Mouse (Mus musculus): ENCODE results near the gene Smox. TPM values are rescaled to one million over a fixed set of nuclear protein-coding genes. Genes with fewer than 3 reads are reported as not detected.

The Smox gene
- polyA plus RNA-seq, 1 experiment from 2014 or later = 21.2 TPM

- Histone ChIP-seq H3K4me2 (ENCODE audit: low read length) (no peak overlapping the region), H3K27ac (ENCODE audit: low read depth) (no peak overlapping the region), H3K36me3 (ENCODE audit: control insufficient read depth, insufficient read depth, low read length) (no peaks in the 10 kb centered on the region), H3K9ac (ENCODE audit: low read length) (no peak overlapping the region), H3K4me1 (replicated peaks; ENCODE audit: control insufficient read depth, insufficient read depth, low read length) (peaks cover 8% of the 10 kb centered on the region; the same call in 1 of the 2 replicates), H3K9me3 (ENCODE audit: control insufficient read depth, low read length) (no peaks in the 10 kb centered on the region), H3K27me3 (replicated peaks; ENCODE audit: control insufficient read depth, insufficient read depth, low read length) (no peaks in the 10 kb centered on the region), H3K4me3 (ENCODE audit: low read depth, low read length) (no peak overlapping the region)
- ATAC-seq (replicated peaks; ENCODE audit: low FRiP score, low TSS enrichment, low read depth) = no peak
- WGBS = 87% methylated on average over 4 of the region's 4 CpGs
- no peak for DNase-seq (ENCODE audit: low spot score)
Observed at GRCm38 (mm10) chr2:131497224-131497856, 6.0 kb downstream of the Smox start.

DNA sequence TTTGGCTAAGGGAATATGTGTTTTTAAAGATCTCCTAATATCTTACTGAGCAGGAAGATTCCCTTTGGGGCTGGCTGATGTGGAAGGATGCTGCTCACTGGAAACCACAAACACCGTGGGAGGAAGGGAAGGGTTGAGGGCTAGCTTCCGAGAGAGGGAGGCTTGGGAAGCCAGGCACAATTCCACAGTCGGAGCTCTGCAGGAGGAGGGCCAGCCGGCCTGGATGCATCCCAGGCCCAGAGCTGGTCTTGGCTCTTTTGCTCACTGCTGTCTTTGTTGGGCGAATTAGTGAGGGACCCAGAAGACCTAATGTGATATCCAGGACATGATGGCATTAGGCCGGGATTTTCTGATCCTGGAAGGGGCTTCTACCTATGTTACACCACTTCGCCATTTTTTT is 6.9 kb downstream of the Smox start:
- H3K9me3 ChIP-seq (ENCODE audit: control insufficient read depth, low read length) = no peaks in the 10 kb centered on the region
- no peaks in the 10 kb centered on the region for H3K27me3 ChIP-seq (replicated peaks; ENCODE audit: control insufficient read depth, insufficient read depth, low read length)
- no peak overlapping the region for H3K9ac ChIP-seq (ENCODE audit: low read length)
- ATAC-seq (replicated peaks; ENCODE audit: low FRiP score, low TSS enrichment, low read depth) (no peak), DNase-seq (ENCODE audit: low spot score) (no peak)
- H3K36me3 ChIP-seq (ENCODE audit: control insufficient read depth, insufficient read depth, low read length) = no peaks in the 10 kb centered on the region
- WGBS = 65% methylated on average over 7 of the region's 7 CpGs
- no peaks in the 10 kb centered on the region; the same call in 1 of the 2 replicates for H3K4me1 ChIP-seq (replicated peaks; ENCODE audit: control insufficient read depth, insufficient read depth, low read length)
- no peak overlapping the region for H3K4me2 ChIP-seq (ENCODE audit: low read length)
- no peak overlapping the region for H3K27ac ChIP-seq (ENCODE audit: low read depth)
- H3K4me3 ChIP-seq (ENCODE audit: low read depth, low read length) = no peak overlapping the region

DNA sequence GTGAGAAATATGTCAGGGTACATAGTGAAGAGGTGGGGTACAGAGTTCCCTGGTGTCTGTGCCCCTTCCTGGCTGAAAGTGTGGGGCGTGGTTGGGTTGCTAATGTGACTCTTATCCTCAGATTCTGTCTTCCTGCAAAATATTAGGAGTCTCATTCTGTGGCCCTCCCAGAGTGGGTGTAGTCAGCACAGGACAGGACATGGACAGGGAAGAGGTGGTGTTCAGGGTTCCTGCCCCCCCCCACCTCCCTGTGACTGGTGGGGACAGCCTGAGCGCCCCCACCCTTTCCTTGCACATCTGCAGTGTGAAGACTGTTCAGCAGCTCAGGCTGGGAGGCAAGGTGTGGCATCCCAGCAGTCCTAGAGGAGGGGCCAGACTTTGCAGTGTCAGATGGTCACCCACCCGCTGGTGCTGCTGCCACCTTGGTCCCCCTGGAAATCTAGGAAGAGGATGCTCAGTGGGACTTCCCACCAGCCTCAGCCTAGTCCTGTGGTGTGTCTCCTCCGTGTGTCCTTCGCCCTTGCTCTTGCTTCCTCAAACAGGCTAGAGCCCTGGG is 8.1 kb downstream of the Smox start:
- Histone ChIP-seq H3K4me3 (ENCODE audit: low read depth, low read length) (no peak overlapping the region), H3K9ac (ENCODE audit: low read length) (no peak overlapping the region), H3K36me3 (ENCODE audit: control insufficient read depth, insufficient read depth, low read length) (no peaks in the 10 kb centered on the region), H3K4me2 (ENCODE audit: low read length) (no peak overlapping the region), H3K4me1 (replicated peaks; ENCODE audit: control insufficient read depth, insufficient read depth, low read length) (no peaks in the 10 kb centered on the region; the same call in 1 of the 2 replicates), H3K27me3 (replicated peaks; ENCODE audit: control insufficient read depth, insufficient read depth, low read length) (no peaks in the 10 kb centered on the region), H3K27ac (ENCODE audit: low read depth) (no peak overlapping the region), H3K9me3 (ENCODE audit: control insufficient read depth, low read length) (no peaks in the 10 kb centered on the region)
- DNase-seq (ENCODE audit: low spot score) = no peak
- no peak for ATAC-seq (replicated peaks; ENCODE audit: low FRiP score, low TSS enrichment, low read depth)
- 74% methylated on average over 5 of the region's 5 CpGs for WGBS

DNA sequence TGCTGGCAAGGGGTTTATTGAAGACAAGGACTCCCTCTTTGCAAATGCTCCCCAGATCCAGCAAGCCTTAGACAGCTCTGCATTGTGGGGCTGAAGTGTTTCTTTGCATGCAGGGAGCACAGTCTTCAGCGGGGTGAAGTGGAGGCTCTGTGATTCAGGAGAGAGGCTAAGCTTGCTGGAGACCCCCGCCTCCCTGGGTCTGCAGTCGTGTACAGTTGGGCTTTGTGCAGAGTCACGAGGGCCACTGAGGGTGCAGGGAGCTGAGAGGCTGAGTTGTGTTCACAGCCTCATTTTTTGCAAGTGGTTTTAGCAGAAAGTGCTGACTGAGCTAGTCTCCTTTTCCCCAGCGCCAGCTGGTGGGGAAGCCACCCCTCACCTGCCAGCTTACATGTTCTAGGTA is 10.6 kb downstream of the Smox start:
- 49% methylated on average over 5 of the region's 5 CpGs for WGBS
- no peaks in the 10 kb centered on the region for H3K9me3 ChIP-seq (ENCODE audit: control insufficient read depth, low read length)
- no peak overlapping the region for H3K9ac ChIP-seq (ENCODE audit: low read length)
- no peak for ATAC-seq (replicated peaks; ENCODE audit: low FRiP score, low TSS enrichment, low read depth)
- no peak overlapping the region for H3K27ac ChIP-seq (ENCODE audit: low read depth)
- DNase-seq (ENCODE audit: low spot score) = no peak
- H3K4me3 ChIP-seq (ENCODE audit: low read depth, low read length) = no peak overlapping the region
- no peaks in the 10 kb centered on the region for H3K36me3 ChIP-seq (ENCODE audit: control insufficient read depth, insufficient read depth, low read length)
- H3K4me1 ChIP-seq (replicated peaks; ENCODE audit: control insufficient read depth, insufficient read depth, low read length) = peaks cover 13% of the 10 kb centered on the region
- no peaks in the 10 kb centered on the region for H3K27me3 ChIP-seq (replicated peaks; ENCODE audit: control insufficient read depth, insufficient read depth, low read length)
- H3K4me2 ChIP-seq (ENCODE audit: low read length) = no peak overlapping the region

DNA sequence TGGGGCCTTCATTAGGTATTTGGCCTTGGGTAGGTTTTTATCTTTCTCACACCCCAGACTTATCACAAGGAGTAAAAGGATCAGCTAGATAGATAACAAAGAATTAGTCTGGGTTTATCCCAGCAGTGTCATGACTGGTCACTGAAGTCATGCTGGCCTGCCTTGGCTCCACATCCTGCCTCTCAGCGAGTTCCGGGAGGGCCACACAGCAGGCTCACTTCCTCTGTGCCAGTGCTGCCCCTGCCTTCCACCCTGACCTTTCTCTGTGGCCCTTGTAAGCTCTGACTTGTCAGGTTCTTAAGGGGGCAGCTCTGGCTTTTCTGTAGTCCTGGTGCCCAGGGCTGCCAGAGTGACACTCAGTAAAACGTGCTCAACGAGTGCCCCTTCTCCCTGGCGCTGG is 11.3 kb downstream of the Smox start:
- ATAC-seq (replicated peaks; ENCODE audit: low FRiP score, low TSS enrichment, low read depth) = no peak
- no peak for DNase-seq (ENCODE audit: low spot score)
- 56% methylated on average over 5 of the region's 5 CpGs for WGBS

GRCm38 (mm10) chr2:131505431-131505830 is 14.1 kb downstream of the Smox start:
- H3K9me3 ChIP-seq (ENCODE audit: control insufficient read depth, low read length) = no peaks in the 10 kb centered on the region
- no peaks in the 10 kb centered on the region for H3K36me3 ChIP-seq (ENCODE audit: control insufficient read depth, insufficient read depth, low read length)
- no peak overlapping the region for H3K27ac ChIP-seq (ENCODE audit: low read depth)
- H3K4me2 ChIP-seq (ENCODE audit: low read length) = no peak overlapping the region
- DNase-seq (ENCODE audit: low spot score) (no peak), ATAC-seq (replicated peaks; ENCODE audit: low FRiP score, low TSS enrichment, low read depth) (no peak)
- H3K9ac ChIP-seq (ENCODE audit: low read length) = no peak overlapping the region
- H3K27me3 ChIP-seq (replicated peaks; ENCODE audit: control insufficient read depth, insufficient read depth, low read length) = no peaks in the 10 kb centered on the region
- H3K4me1 ChIP-seq (replicated peaks; ENCODE audit: control insufficient read depth, insufficient read depth, low read length) = peaks cover 22% of the 10 kb centered on the region
- no peak overlapping the region for H3K4me3 ChIP-seq (ENCODE audit: low read depth, low read length)

More for the DNA sequence above, 11.3 kb downstream of the Smox start:
- H3K9ac ChIP-seq (ENCODE audit: low read length) = no peak overlapping the region
- no peaks in the 10 kb centered on the region for H3K36me3 ChIP-seq (ENCODE audit: control insufficient read depth, insufficient read depth, low read length)
- H3K4me1 ChIP-seq (replicated peaks; ENCODE audit: control insufficient read depth, insufficient read depth, low read length) = peaks cover 13% of the 10 kb centered on the region
- H3K27ac ChIP-seq (ENCODE audit: low read depth) = no peak overlapping the region
- H3K4me3 ChIP-seq (ENCODE audit: low read depth, low read length) = no peak overlapping the region
- H3K27me3 ChIP-seq (replicated peaks; ENCODE audit: control insufficient read depth, insufficient read depth, low read length) = no peaks in the 10 kb centered on the region
- H3K9me3 ChIP-seq (ENCODE audit: control insufficient read depth, low read length) = no peaks in the 10 kb centered on the region
- H3K4me2 ChIP-seq (ENCODE audit: low read length) = no peak overlapping the region

DNA sequence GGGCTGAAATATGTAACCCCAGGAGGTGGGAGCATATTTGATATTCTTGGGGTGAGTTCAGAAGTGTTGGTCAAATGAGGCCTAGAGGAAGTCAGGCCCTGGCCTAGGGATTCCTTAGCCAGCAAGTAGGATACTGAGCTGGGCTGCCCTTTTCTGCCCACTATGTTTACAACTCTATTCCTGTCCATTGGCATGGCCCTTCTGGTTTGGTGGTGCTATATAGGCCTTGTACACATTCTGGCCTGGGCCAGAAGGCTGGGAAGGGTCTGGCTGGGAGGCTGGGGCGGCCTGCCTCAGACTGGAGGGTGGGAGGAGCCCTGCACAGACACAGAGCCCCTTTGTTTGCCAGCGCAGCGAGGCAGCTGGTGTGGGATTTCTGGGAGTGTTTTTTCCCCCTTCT is 15.1 kb downstream of the Smox start:
- Histone ChIP-seq H3K36me3 (ENCODE audit: control insufficient read depth, insufficient read depth, low read length) (no peaks in the 10 kb centered on the region), H3K27me3 (replicated peaks; ENCODE audit: control insufficient read depth, insufficient read depth, low read length) (no peaks in the 10 kb centered on the region), H3K27ac (ENCODE audit: low read depth) (peak overlapping the region; percentile 51; the same call in 1 of the 2 replicates), H3K4me2 (ENCODE audit: low read length) (no peak overlapping the region), H3K9ac (ENCODE audit: low read length) (no peak overlapping the region), H3K4me1 (replicated peaks; ENCODE audit: control insufficient read depth, insufficient read depth, low read length) (peaks cover 22% of the 10 kb centered on the region), H3K9me3 (ENCODE audit: control insufficient read depth, low read length) (no peaks in the 10 kb centered on the region), H3K4me3 (ENCODE audit: low read depth, low read length) (no peak overlapping the region)
- 13% methylated on average over 3 of the region's 3 CpGs for WGBS
- no peak for DNase-seq (ENCODE audit: low spot score)
- ATAC-seq (replicated peaks; ENCODE audit: low FRiP score, low TSS enrichment, low read depth) = peak; percentile 69; the same call in 1 of the 2 replicates

DNA sequence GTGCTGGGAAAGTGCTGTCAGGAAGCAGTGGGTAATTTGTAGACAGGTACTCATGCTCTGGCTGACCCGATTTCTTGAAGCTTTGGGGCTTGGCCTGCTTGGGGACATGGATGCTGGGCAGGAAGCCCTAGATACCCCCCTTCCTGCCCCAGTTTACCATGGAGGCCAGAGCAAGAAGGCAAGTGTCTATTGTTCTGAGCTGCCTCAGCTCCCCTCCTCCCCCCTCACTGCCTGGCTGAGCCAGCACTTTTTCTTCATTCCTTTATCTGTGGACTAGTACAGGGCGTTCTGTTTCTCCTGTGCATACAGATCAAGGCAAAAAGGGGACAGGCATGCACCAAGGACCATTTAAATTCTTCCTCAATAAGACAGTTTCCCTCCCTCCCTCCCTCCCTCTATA is 17.2 kb downstream of the Smox start:
- no peak overlapping the region for H3K9ac ChIP-seq (ENCODE audit: low read length)
- no peak for DNase-seq (ENCODE audit: low spot score)

More for the DNA sequence above, 17.2 kb downstream of the Smox start:
- no peak overlapping the region for H3K4me3 ChIP-seq (ENCODE audit: low read depth, low read length)
- peaks cover 22% of the 10 kb centered on the region for H3K4me1 ChIP-seq (replicated peaks; ENCODE audit: control insufficient read depth, insufficient read depth, low read length)
- no peaks in the 10 kb centered on the region for H3K36me3 ChIP-seq (ENCODE audit: control insufficient read depth, insufficient read depth, low read length)
- no peaks in the 10 kb centered on the region for H3K27me3 ChIP-seq (replicated peaks; ENCODE audit: control insufficient read depth, insufficient read depth, low read length)
- H3K27ac ChIP-seq (ENCODE audit: low read depth) = no peak overlapping the region
- WGBS = 43% methylated on average over 2 of the region's 2 CpGs
- H3K9me3 ChIP-seq (ENCODE audit: control insufficient read depth, low read length) = no peaks in the 10 kb centered on the region
- H3K4me2 ChIP-seq (ENCODE audit: low read length) = no peak overlapping the region
- ATAC-seq (replicated peaks; ENCODE audit: low FRiP score, low TSS enrichment, low read depth) = no peak
